ENCODE assay signal across 8 mouse cellular contexts in genomic region chr4:33057890-33058687, GRCm38 (mm10). TPM values are rescaled to one million over a fixed set of nuclear protein-coding genes. Genes with fewer than 3 reads are reported as not detected.
DNase-seq lines count a peak whose midpoint lies in the region; ATAC-seq and TF ChIP-seq lines count a peak whose summit lies in the region.

No protein-coding gene starts in this region.

- no peak overlapping the region for H3K27ac ChIP-seq in ES-E14 (ENCODE audit: insufficient read depth, low read depth, low read length, poor library complexity, severe bottlenecking)
- peak overlapping the region; percentile 15; the same call in 1 of the 2 replicates for H3K27ac ChIP-seq in limb, embryonic 13.5 days
- no peak overlapping the region for H3K27ac ChIP-seq in cerebellum, adult 2 months (ENCODE audit: insufficient read depth, low read length)

- 57% methylated on average over 11 of the region's 11 CpGs for WGBS in limb, embryonic 13.5 days
- 77% methylated on average over 11 of the region's 11 CpGs for WGBS in cerebellum, adult 2 months

- TF ChIP-seq POLR2A in cerebellum, adult 2 months (IDR thresholded peaks at IDR 0.05; ENCODE audit: borderline replicate concordance, insufficient read depth, low read length), result no peak

- peak; percentile 75; the same call in 1 of the 2 replicates for ATAC-seq in limb, embryonic 13.5 days (ENCODE audit: low FRiP score, low read depth)

- H3K4me2 ChIP-seq in limb, embryonic 13.5 days (replicated peaks), result no peak overlapping the region

- H3K36me3 ChIP-seq in ES-E14 (ENCODE audit: control insufficient read depth, insufficient read depth, low read length, poor library complexity, severe bottlenecking), result no peaks in the 10 kb centered on the region
- peaks cover 4% of the 10 kb centered on the region; the same call in 1 of the 2 replicates for H3K36me3 ChIP-seq in limb, embryonic 13.5 days

- no peaks in the 10 kb centered on the region for H3K9me3 ChIP-seq in ES-E14 (ENCODE audit: control insufficient read depth, insufficient read depth, low read depth, low read length)
- no peaks in the 10 kb centered on the region for H3K9me3 ChIP-seq in limb, embryonic 13.5 days

- in situ Hi-C loops in ES-E14 (cut with MboI; ENCODE audit: low sequenced_read_pairs in 2 of 2, unreplicated experiment in 2 of 2), result no loop called here

- H3K4me1 ChIP-seq in ES-E14 (ENCODE audit: control insufficient read depth in 2 of 2, insufficient read depth in 2 of 2, low read length in 2 of 2, poor library complexity in 1 of 2), result no peaks in the 10 kb centered on the region
- H3K4me1 ChIP-seq in limb, embryonic 13.5 days, result peaks cover 12% of the 10 kb centered on the region; the same call in 1 of the 2 replicates
- no peaks in the 10 kb centered on the region for H3K4me1 ChIP-seq in cerebellum, adult 2 months (ENCODE audit: control insufficient read depth, insufficient read depth, low read length)

- H3K9ac ChIP-seq in ES-E14 (ENCODE audit: insufficient read depth, low read depth, low read length, poor library complexity, severe bottlenecking), result peak overlapping the region; percentile 9; the same call in 1 of the 2 replicates
- H3K9ac ChIP-seq in limb, embryonic 13.5 days, result no peak overlapping the region

- DNase-seq in frontal cortex, adult 2 months (ENCODE audit: extremely low spot score in 1 of 2, low spot score in 1 of 2), result peak; percentile 14 to 62
- no peak for DNase-seq in frontal cortex, postnatal 14 days (ENCODE audit: low spot score in 2 of 2)
- DNase-seq in ES-E14 (ENCODE audit: low read depth, low spot score), result no peak
- DNase-seq in gastrocnemius, postnatal 36 days, result peak; percentile 55 to 75
- no peak for DNase-seq in cerebellum, adult 2 months
- DNase-seq in retina, postnatal 1 day, result no peak
- DNase-seq in retina, embryonic 14.5 days (ENCODE audit: low spot score), result no peak

- no peak for TF ChIP-seq CTCF in cerebellum, adult 2 months (IDR thresholded peaks at IDR 0.05; ENCODE audit: borderline replicate concordance, insufficient read depth, low read depth, low read length)

- intact Hi-C loops in gastrocnemius, postnatal 36 days (cut with DNase I), result no loop called here

- H3K27me3 ChIP-seq in limb, embryonic 13.5 days, result no peaks in the 10 kb centered on the region
- no peaks in the 10 kb centered on the region for H3K27me3 ChIP-seq in cerebellum, adult 2 months (ENCODE audit: control insufficient read depth, insufficient read depth, low read length)

- H3K4me3 ChIP-seq in ES-E14 (ENCODE audit: insufficient read depth in 1 of 2, low read depth in 1 of 2, low read length in 2 of 2, poor library complexity in 1 of 2, severe bottlenecking in 1 of 2), result no peak overlapping the region
- no peak overlapping the region for H3K4me3 ChIP-seq in limb, embryonic 13.5 days
- no peak overlapping the region for H3K4me3 ChIP-seq in cerebellum, adult 2 months (replicated peaks; ENCODE audit: insufficient read depth, low read depth, low read length)

TF ChIP-seq in ES-E14, 5 proteins besides CTCF, POLR2A, EP300 and RAD21:
- TF ChIP-seq ZC3H11A (IDR thresholded peaks at IDR 0.05; ENCODE audit: borderline replicate concordance, low read depth, low read length), result no peak
- TF ChIP-seq ZNF384 (IDR thresholded peaks at IDR 0.05; ENCODE audit: low read depth, low read length), result no peak
- TF ChIP-seq MAFK (IDR thresholded peaks at IDR 0.05; ENCODE audit: insufficient read depth, low read depth, low read length), result no peak
- TF ChIP-seq HCFC1 (IDR thresholded peaks at IDR 0.05; ENCODE audit: borderline replicate concordance, insufficient read depth, low read length), result no peak
- TF ChIP-seq CHD2 (IDR thresholded peaks at IDR 0.05; ENCODE audit: low read depth, low read length), result no peak

RNA-seq across cellular contexts. Expression of gene Gabrr2, which starts 4.7 kb away (rescaled TPM):
- polyA plus RNA-seq in frontal cortex, adult 2 months (2012; rRNA removed), result 0.42 and 0.57 TPM in 2 replicates
- total RNA-seq in ES-E14 (2012; rRNA removed), result not detected in 2 replicates
- total RNA-seq in gastrocnemius, postnatal 36 days (2021), result 1 to 10 TPM; 6.7 to 6.9 TPM
- polyA plus RNA-seq in limb, embryonic 13.5 days (2015; fragmentation: Nextera tagmentation; extraction: Ambion mirVana), result 0.20 and 0.27 TPM in 2 replicates
- 1.6 and 2.0 TPM in 2 replicates for polyA plus RNA-seq in cerebellum, adult 2 months (2012; rRNA removed)

RNA-seq across cellular contexts. Expression of gene Ube2j1, which starts 26.9 kb away (rescaled TPM):
- 52.2 and 54.4 TPM in 2 replicates for polyA plus RNA-seq in frontal cortex, adult 2 months (2012; rRNA removed)
- total RNA-seq in ES-E14 (2012; rRNA removed), result 8.5 and 15.3 TPM in 2 replicates
- 10 to 100 TPM; 45.6 to 47.8 TPM for total RNA-seq in gastrocnemius, postnatal 36 days (2021)
- polyA plus RNA-seq in limb, embryonic 13.5 days (2015; fragmentation: Nextera tagmentation; extraction: Ambion mirVana), result 38.7 and 39.9 TPM in 2 replicates
- 78.9 and 80.8 TPM in 2 replicates for polyA plus RNA-seq in cerebellum, adult 2 months (2012; rRNA removed)

Comparison
In these comparisons a context has a peak if more than half of its experiments do, and no peak if none do; other contexts are left out.
1. DNase-seq: peak in frontal cortex, adult 2 months (2 of 2) and gastrocnemius, postnatal 36 days (2 of 2); none in frontal cortex, postnatal 14 days (0 of 2), ES-E14 (single experiment), cerebellum, adult 2 months (0 of 2), retina, postnatal 1 day (single experiment) and retina, embryonic 14.5 days (single experiment).